ENCODE assay signal across 27 mouse cellular contexts in the genomic region with DNA sequence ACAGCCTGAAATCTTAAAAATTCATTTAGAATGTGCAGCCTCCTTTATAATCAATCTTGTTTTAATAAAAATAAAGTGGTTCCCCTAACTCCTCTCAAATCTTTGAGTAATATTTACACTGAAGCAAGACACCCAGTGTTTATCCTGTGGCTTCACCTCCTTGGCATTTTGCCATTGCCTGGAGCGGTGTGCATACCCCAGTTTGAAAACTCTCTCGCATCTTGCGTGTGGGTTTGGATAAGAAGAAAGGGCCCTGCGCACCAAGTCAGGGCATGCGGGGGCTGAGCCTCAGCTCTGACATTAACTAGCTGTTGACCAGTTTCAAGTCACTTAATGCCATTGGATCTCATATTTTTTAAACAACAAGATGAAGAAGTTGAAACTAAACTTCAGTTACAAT. TPM values are rescaled to one million over a fixed set of nuclear protein-coding genes. Genes with fewer than 3 reads are reported as not detected.
DNase-seq lines count a peak whose midpoint lies in the region; ATAC-seq and TF ChIP-seq lines count a peak whose summit lies in the region.
"Had no signal": no experiment of that assay in that cellular context is flagged by ENCODE, and none has a peak within 500 bp of the region (broad histone marks: within the 10 kb centered on the region; RNA-seq: fewer than 3 reads in every experiment).

No protein-coding gene starts in this region.

- no peaks in the 10 kb centered on the region for H3K27me3 ChIP-seq in testis, adult 2 months (ENCODE audit: control insufficient read depth, insufficient read depth, low read length)
- H3K27me3 ChIP-seq: embryonic facial prominence, embryonic 12.5 days; limb, embryonic 13.5 days had no signal

- no peaks in the 10 kb centered on the region for H3K36me3 ChIP-seq in testis, adult 2 months (ENCODE audit: control insufficient read depth, insufficient read depth, low read length)
- H3K36me3 ChIP-seq: embryonic facial prominence, embryonic 12.5 days; G1E; hindbrain, embryonic 10.5 days; limb, embryonic 13.5 days had no signal

- no peak overlapping the region for H3K27ac ChIP-seq in testis, adult 2 months (ENCODE audit: control insufficient read depth, insufficient read depth, low read depth, low read length)
- H3K27ac ChIP-seq: embryonic facial prominence, embryonic 12.5 days; hindbrain, embryonic 10.5 days; layer of hippocampus, adult 2 months; limb, embryonic 13.5 days had no signal

- H3K4me3 ChIP-seq in testis, adult 2 months (ENCODE audit: control insufficient read depth, low read depth, low read length): peak overlapping the region; percentile 12; the same call in 1 of the 2 replicates
- H3K4me3 ChIP-seq: embryonic facial prominence, embryonic 12.5 days; hindbrain, embryonic 10.5 days; layer of hippocampus, adult 2 months; limb, embryonic 13.5 days had no signal

- ATAC-seq in activated CD4-positive, CD25-positive, alpha-beta regulatory T cell, adult 4 months: no peak
- ATAC-seq: CD4-positive, CD25-positive, alpha-beta regulatory T cell, adult 4 months; inflammation-experienced regulatory T-cells, adult 6 months had no signal

- TF ChIP-seq POLR2A in testis, adult 2 months (IDR thresholded peaks at IDR 0.05; ENCODE audit: control insufficient read depth, low read depth, low read length): no peak

- TF ChIP-seq CTCF in testis, adult 2 months (IDR thresholded peaks at IDR 0.05; ENCODE audit: control insufficient read depth, insufficient read depth, insufficient replicate concordance, low read depth, low read length): no peak

- no peaks in the 10 kb centered on the region for H3K4me1 ChIP-seq in testis, adult 2 months (ENCODE audit: control insufficient read depth, insufficient read depth, low read length)
- H3K4me1 ChIP-seq: embryonic facial prominence, embryonic 12.5 days; hindbrain, embryonic 10.5 days; limb, embryonic 13.5 days had no signal

- DNase-seq in adrenal gland, postnatal 10 days: peak; percentile 5
- no peak for DNase-seq in adrenal gland, adult 18-20 months (ENCODE audit: low spot score in 2 of 2)
- DNase-seq in kidney, postnatal 4 days: peak; percentile 11 to 19
- DNase-seq in kidney, adult 8-10 months: no peak
- DNase-seq in testis, postnatal 14 days (ENCODE audit: low spot score): no peak
- DNase-seq in thymus, postnatal 36 days: no peak
- DNase-seq: adrenal gland, postnatal 25 days; cerebellum, adult 9-10 months; gastrocnemius, postnatal 25 days; lung, adult 18-20 months; lung, postnatal 36 days; thymus, adult 2 months had no signal

RNA-seq across cellular contexts. Expression of a gene that starts 2.2 kb away (rescaled TPM):
- total RNA-seq in adrenal gland, postnatal 10 days (2021): not detected
- total RNA-seq in adrenal gland, adult 18-20 months (2021): not detected
- polyA plus RNA-seq in testis, adult 2 months (2012; rRNA removed): 23.4 and 27.1 TPM in 2 replicates
- not detected for polyA plus RNA-seq in activated CD4-positive, CD25-positive, alpha-beta regulatory T cell, adult 4 months (2017; shearing (Covaris generic))
- total RNA-seq: adrenal gland, postnatal 25 days; G1E; gastrocnemius, postnatal 25 days; heart, adult 8-10 months; layer of hippocampus, adult 2 months had no signal
- polyA plus RNA-seq: CD4-positive, CD25-positive, alpha-beta regulatory T cell, adult 4 months; embryonic facial prominence, embryonic 12.5 days; G1E; heart, embryonic 16.5 days; hindbrain, embryonic 10.5 days; kidney, embryonic 16.5 days; limb, embryonic 13.5 days; midbrain, embryonic 11.5 days; neural tube, embryonic 14.5 days; small intestine, adult 2 months; thymus, adult 2 months had no signal

RNA-seq across cellular contexts. Expression of a gene that starts 58.5 kb away (rescaled TPM):
- total RNA-seq in adrenal gland, postnatal 10 days (2021): 1 to 10 TPM; 2.1 to 5.1 TPM
- under 1 TPM; 0.23 to 0.54 TPM for total RNA-seq in adrenal gland, adult 18-20 months (2021)
- polyA plus RNA-seq in testis, adult 2 months (2012; rRNA removed): 1.6 TPM in 2 replicates
- polyA plus RNA-seq in activated CD4-positive, CD25-positive, alpha-beta regulatory T cell, adult 4 months (2017; shearing (Covaris generic)): 1 to 10 TPM; 1.4 to 5.1 TPM
- total RNA-seq: G1E had no signal
- polyA plus RNA-seq: G1E had no signal

Comparison
In these comparisons a context has a peak if more than half of its experiments do, and no peak if none do; other contexts are left out.
1. DNase-seq: peak in adrenal gland, postnatal 10 days (single experiment) and kidney, postnatal 4 days (2 of 2); none in adrenal gland, adult 18-20 months (0 of 2), kidney, adult 8-10 months (0 of 2), testis, postnatal 14 days (single experiment) and thymus, postnatal 36 days (0 of 2).